Mouse (Mus musculus): Measurements from ENCODE around the gene Rnase4. TPM values are rescaled to one million over a fixed set of nuclear protein-coding genes. Genes with fewer than 3 reads are reported as not detected.

The Rnase4 gene
- polyA plus RNA-seq, 1 experiment, result 35.1 TPM

GRCm38 (mm10) chr14:51142568-51142967 is 51.7 kb downstream of the Rnase4 start:
- 85% methylated on average over 3 of the region's 3 CpGs for WGBS
- no peak for DNase-seq

GRCm38 (mm10) chr14:51143287-51143686 is 52.4 kb downstream of the Rnase4 start:
- no peak for DNase-seq
- Histone ChIP-seq H3K27ac (ENCODE audit: insufficient read depth, low read depth, low read length) (no peak overlapping the region), H3K36me3 (ENCODE audit: control insufficient read depth, insufficient read depth, low read length) (no peaks in the 10 kb centered on the region)

More at GRCm38 (mm10) chr14:51142568-51142967, 51.7 kb downstream of the Rnase4 start:
- Histone ChIP-seq H3K27me3 (replicated peaks; ENCODE audit: control insufficient read depth, insufficient read depth, low read length) (no peaks in the 10 kb centered on the region), H3K36me3 (ENCODE audit: control insufficient read depth, insufficient read depth, low read length) (no peaks in the 10 kb centered on the region), H3K27ac (ENCODE audit: insufficient read depth, low read depth, low read length) (no peak overlapping the region), H3K4me1 (ENCODE audit: control insufficient read depth, insufficient read depth, low read length) (no peaks in the 10 kb centered on the region), H3K4me3 (ENCODE audit: insufficient read depth, low read depth, low read length) (no peak overlapping the region)
- TF ChIP-seq POLR2A (IDR thresholded peaks at IDR 0.05; ENCODE audit: low read depth, low read length) (no peak), CTCF (conservative IDR thresholded peaks at IDR 0.05; ENCODE audit: insufficient read depth, insufficient read length, low read depth, low read length) (no peak)

GRCm38 (mm10) chr14:51143937-51144336 is 53.1 kb downstream of the Rnase4 start:
- Histone ChIP-seq H3K4me3 (ENCODE audit: insufficient read depth, low read depth, low read length) (no peak overlapping the region), H3K4me1 (ENCODE audit: control insufficient read depth, insufficient read depth, low read length) (no peaks in the 10 kb centered on the region), H3K36me3 (ENCODE audit: control insufficient read depth, insufficient read depth, low read length) (no peaks in the 10 kb centered on the region), H3K27me3 (replicated peaks; ENCODE audit: control insufficient read depth, insufficient read depth, low read length) (no peaks in the 10 kb centered on the region), H3K27ac (ENCODE audit: insufficient read depth, low read depth, low read length) (no peak overlapping the region)
- no peak for DNase-seq
- TF ChIP-seq CTCF (conservative IDR thresholded peaks at IDR 0.05; ENCODE audit: insufficient read depth, insufficient read length, low read depth, low read length) (no peak), POLR2A (IDR thresholded peaks at IDR 0.05; ENCODE audit: low read depth, low read length) (no peak)
- WGBS, result 68% methylated on average over 2 of the region's 2 CpGs

More at GRCm38 (mm10) chr14:51143287-51143686, 52.4 kb downstream of the Rnase4 start:
- no peak for TF ChIP-seq CTCF (conservative IDR thresholded peaks at IDR 0.05; ENCODE audit: insufficient read depth, insufficient read length, low read depth, low read length)
- no peak for TF ChIP-seq POLR2A (IDR thresholded peaks at IDR 0.05; ENCODE audit: low read depth, low read length)
- no peaks in the 10 kb centered on the region for H3K4me1 ChIP-seq (ENCODE audit: control insufficient read depth, insufficient read depth, low read length)
- WGBS, result 68% methylated on average over 4 of the region's 4 CpGs
- no peak overlapping the region for H3K4me3 ChIP-seq (ENCODE audit: insufficient read depth, low read depth, low read length)
- no peaks in the 10 kb centered on the region for H3K27me3 ChIP-seq (replicated peaks; ENCODE audit: control insufficient read depth, insufficient read depth, low read length)

GRCm38 (mm10) chr14:51144451-51144850 is 53.6 kb downstream of the Rnase4 start:
- no peak overlapping the region for H3K27ac ChIP-seq (ENCODE audit: insufficient read depth, low read depth, low read length)
- WGBS, result 97% methylated on average over 4 of the region's 4 CpGs
- no peak for DNase-seq
- no peaks in the 10 kb centered on the region for H3K27me3 ChIP-seq (replicated peaks; ENCODE audit: control insufficient read depth, insufficient read depth, low read length)
- H3K4me3 ChIP-seq (ENCODE audit: insufficient read depth, low read depth, low read length), result no peak overlapping the region
- no peaks in the 10 kb centered on the region for H3K36me3 ChIP-seq (ENCODE audit: control insufficient read depth, insufficient read depth, low read length)
- H3K4me1 ChIP-seq (ENCODE audit: control insufficient read depth, insufficient read depth, low read length), result no peaks in the 10 kb centered on the region
- no peak for TF ChIP-seq POLR2A (IDR thresholded peaks at IDR 0.05; ENCODE audit: low read depth, low read length)
- TF ChIP-seq CTCF (conservative IDR thresholded peaks at IDR 0.05; ENCODE audit: insufficient read depth, insufficient read length, low read depth, low read length), result no peak

GRCm38 (mm10) chr14:51145521-51145920 is 54.6 kb downstream of the Rnase4 start:
- Histone ChIP-seq H3K27ac (ENCODE audit: insufficient read depth, low read depth, low read length) (no peak overlapping the region), H3K36me3 (ENCODE audit: control insufficient read depth, insufficient read depth, low read length) (no peaks in the 10 kb centered on the region), H3K4me3 (ENCODE audit: insufficient read depth, low read depth, low read length) (no peak overlapping the region), H3K4me1 (ENCODE audit: control insufficient read depth, insufficient read depth, low read length) (no peaks in the 10 kb centered on the region), H3K27me3 (replicated peaks; ENCODE audit: control insufficient read depth, insufficient read depth, low read length) (no peaks in the 10 kb centered on the region)
- DNase-seq, result no peak
- WGBS, result 70% methylated on average over 6 of the region's 6 CpGs
- TF ChIP-seq POLR2A (IDR thresholded peaks at IDR 0.05; ENCODE audit: low read depth, low read length), result no peak
- no peak for TF ChIP-seq CTCF (conservative IDR thresholded peaks at IDR 0.05; ENCODE audit: insufficient read depth, insufficient read length, low read depth, low read length)

GRCm38 (mm10) chr14:51146685-51147084 is 55.8 kb downstream of the Rnase4 start, which contains the start of gene Rnase1:
Gene Rnase1 (minus strand): TSS chr14:51146785.
- H3K4me1 ChIP-seq (ENCODE audit: control insufficient read depth, insufficient read depth, low read length), result no peaks in the 10 kb centered on the region
- H3K4me3 ChIP-seq (ENCODE audit: insufficient read depth, low read depth, low read length), result no peak within 1 kb of the TSS
- no peaks in the 10 kb centered on the region for H3K27me3 ChIP-seq (replicated peaks; ENCODE audit: control insufficient read depth, insufficient read depth, low read length)
- H3K36me3 ChIP-seq (ENCODE audit: control insufficient read depth, insufficient read depth, low read length), result no peaks in the 10 kb centered on the region
- DNase-seq, result no peak
- no peak within 1 kb of the TSS for H3K27ac ChIP-seq (ENCODE audit: insufficient read depth, low read depth, low read length)
- TF ChIP-seq CTCF (conservative IDR thresholded peaks at IDR 0.05; ENCODE audit: insufficient read depth, insufficient read length, low read depth, low read length) (no peak), POLR2A (IDR thresholded peaks at IDR 0.05; ENCODE audit: low read depth, low read length) (no peak)
- WGBS, result 71% methylated on average over 2 of the region's 2 CpGs

- Histone ChIP-seq H3K36me3 (ENCODE audit: control insufficient read depth, insufficient read depth, low read length) (no peaks in the 10 kb centered on the region), H3K4me3 (ENCODE audit: insufficient read depth, low read depth, low read length) (no peak overlapping the region), H3K27me3 (replicated peaks; ENCODE audit: control insufficient read depth, insufficient read depth, low read length) (no peaks in the 10 kb centered on the region), H3K27ac (ENCODE audit: insufficient read depth, low read depth, low read length) (no peak overlapping the region), H3K4me1 (ENCODE audit: control insufficient read depth, insufficient read depth, low read length) (no peaks in the 10 kb centered on the region)
- TF ChIP-seq POLR2A (IDR thresholded peaks at IDR 0.05; ENCODE audit: low read depth, low read length) (no peak), CTCF (conservative IDR thresholded peaks at IDR 0.05; ENCODE audit: insufficient read depth, insufficient read length, low read depth, low read length) (no peak)
- WGBS, result 67% methylated on average over 3 of the region's 3 CpGs
- no peak for DNase-seq
Observed at GRCm38 (mm10) chr14:51148006-51148405, 57.1 kb downstream of the Rnase4 start.
